Mouse (Mus musculus): Measurements from ENCODE around the gene Mrpl49.
"Not testable (repeated sequence)": the region's sequence is repeated elsewhere in the genome, so short reads cannot be mapped to it uniquely, and the experiment has no call there.

Gene Mrpl49

DNA sequence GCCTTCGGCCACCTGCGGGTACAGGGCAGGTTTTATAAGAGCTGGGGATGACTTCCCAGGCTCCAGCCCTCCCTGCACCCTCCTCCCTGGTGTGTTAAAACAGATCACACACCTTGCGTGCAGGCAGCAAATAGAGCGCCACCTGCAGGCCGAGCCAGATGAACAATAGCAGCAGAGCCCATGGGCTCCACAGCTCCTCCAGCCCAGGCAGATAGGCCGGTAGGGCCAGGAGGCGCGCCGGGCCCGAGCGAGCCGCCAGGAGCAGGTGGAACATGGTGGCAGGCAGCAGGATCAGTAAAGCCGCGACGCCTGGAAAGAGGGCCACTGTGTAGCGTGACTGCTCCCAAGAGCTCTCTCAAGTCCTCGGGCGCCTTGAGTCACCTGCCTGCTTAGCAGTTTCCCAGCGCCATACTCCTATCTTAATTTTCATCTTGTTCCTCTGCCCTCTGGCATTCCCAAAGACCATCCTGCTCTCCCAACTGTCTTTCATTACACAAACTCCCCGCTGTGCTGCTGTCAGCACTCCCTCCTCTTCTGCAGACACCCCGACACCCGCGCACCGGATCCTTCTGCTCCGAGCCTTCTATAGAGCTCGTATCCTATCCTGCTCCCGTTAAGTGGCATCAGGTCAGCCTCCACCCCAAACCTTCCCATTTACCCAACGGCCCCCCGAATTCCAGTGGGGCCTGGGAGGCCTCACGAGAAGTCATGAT, 9.6 kb upstream of the Mrpl49 start:
- DNase-seq (ENCODE audit: low spot score in 2 of 2), result peak in 1 of 2 experiments; percentile 86

GRCm38 (mm10) chr19:6066571-6066970, 9.0 kb upstream of the Mrpl49 start:
- DNase-seq (ENCODE audit: low spot score in 2 of 2), result no peak

DNA sequence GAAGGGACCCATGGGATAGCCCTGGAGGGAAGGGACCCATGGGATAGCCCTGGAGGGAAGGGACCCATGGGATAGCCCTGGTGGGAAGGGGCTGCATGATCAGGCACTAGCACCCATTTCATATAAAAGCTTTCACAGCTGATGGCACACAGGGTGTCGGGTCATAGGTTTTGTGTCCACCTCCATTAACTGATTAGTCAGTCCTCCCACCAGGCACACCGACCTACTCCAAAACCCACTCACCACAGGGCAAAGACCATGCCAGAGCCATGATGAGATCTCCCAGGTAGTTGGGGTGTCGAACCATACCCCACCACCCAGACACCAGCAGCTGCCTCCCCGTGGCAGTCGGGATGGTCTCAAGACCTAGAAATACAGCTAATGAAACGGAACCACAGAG, 5.5 kb upstream of the Mrpl49 start:
- DNase-seq (ENCODE audit: low spot score in 2 of 2), result no peak

DNA sequence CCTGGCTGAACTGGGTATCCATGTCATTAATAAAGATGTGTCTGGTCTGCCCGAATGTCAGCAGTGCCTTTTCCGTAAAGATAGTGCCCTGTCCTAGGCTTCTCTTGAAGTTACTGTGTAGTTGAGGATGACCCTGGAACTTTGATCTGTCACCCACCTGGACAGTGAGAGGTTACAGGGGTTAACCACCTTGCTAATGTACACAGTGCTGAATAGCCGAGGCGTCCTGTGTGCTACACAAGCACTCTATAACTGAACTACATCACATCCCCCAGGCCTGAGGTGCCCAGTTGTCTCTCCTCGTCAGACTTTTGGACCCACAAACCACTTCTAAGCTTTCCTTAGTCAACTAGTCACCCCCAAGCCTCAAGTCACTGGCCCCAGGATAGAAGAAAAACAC, 4.8 kb upstream of the Mrpl49 start:
- no peak for DNase-seq (ENCODE audit: low spot score in 2 of 2)

DNA sequence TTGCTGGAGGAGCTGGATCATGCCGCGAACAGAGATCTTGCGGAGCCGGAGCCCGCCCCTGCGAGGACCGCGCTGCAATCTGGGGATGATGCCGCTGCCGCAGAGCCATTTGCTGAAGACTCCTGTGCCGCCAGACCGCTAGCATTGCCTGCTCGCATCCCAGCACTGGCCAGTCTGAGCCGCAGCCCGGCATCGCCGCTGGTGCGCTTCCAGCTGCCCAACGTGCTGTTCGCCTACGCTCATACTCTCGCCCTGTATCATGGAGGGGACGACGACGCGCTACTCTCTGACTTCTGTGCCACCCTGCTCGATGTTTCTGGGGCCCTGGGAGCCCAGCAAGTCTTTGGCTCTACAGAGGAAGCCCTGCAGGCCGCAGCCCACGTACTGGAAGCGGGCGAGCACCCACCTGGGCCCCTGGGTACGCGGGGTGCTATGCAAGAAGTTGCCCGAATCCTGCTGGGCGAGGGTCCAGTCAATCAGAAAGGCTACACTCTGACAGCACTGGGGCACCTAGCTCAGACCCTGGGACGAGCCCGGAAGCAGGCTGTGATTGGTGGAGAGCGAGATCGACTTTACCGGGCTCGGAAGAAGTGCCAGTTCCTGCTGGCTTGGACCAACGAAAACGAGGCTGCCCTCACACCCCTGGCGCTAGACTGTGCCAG, 4.2 kb upstream of the Mrpl49 start:
- DNase-seq (ENCODE audit: low spot score in 2 of 2), result no peak

GRCm38 (mm10) chr19:6061021-6061533, 3.5 kb upstream of the Mrpl49 start, which contains the start of gene Znhit2:
Gene Znhit2, plus strand, starts transcription at chr19:6061192.
- DNase-seq (ENCODE audit: low spot score in 2 of 2), result peak; percentile 86 to 95

DNA sequence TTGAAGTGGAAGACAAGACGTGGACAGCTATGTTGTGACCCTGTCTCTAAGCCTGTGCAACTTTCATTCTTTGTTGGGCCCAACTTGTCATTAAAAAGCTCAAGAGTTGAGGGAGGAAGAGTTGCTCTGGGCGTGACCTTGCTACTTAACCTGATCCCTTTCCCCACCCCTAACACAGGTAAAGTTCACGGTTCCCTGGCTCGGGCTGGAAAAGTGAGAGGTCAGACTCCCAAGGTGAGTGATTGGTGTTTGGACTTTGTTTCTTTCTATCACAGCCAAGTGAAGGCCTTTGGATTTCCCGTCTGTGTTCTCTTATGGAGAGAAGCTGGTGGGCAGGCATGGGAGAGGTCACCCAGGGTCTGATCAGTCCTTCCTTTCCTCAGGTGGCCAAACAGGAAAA, 1.4 kb upstream of the Mrpl49 start:
- no peak for DNase-seq (ENCODE audit: low spot score in 2 of 2)

- no peak for DNase-seq (ENCODE audit: low spot score in 2 of 2)
These were observed 928 bp upstream of the Mrpl49 start for GRCm38 (mm10) chr19:6058513-6058912.

GRCm38 (mm10) chr19:6056696-6057095, 889 bp downstream of the Mrpl49 start:
- no peak for DNase-seq (ENCODE audit: low spot score in 2 of 2)

DNA sequence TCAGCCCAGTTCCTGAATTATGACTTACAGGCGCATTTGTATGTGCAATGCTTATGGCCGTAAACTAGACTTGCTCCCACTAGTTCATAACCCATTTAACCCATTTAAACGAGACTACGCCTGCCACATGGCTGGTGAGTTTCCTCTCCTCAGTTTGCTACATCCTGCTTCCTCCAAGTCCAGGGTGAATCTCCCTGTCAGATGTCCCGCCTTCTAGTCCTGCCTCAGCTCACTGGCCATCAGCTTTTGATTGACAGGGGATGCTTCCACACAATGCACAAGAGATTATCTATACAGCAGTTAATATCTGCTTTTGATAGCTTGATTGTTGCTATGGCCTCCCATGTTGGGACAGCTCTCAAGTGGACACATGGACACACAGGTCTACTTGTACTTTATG, 3.3 kb downstream of the Mrpl49 start:
- no peak for DNase-seq (ENCODE audit: low spot score in 2 of 2)

- DNase-seq (ENCODE audit: low spot score in 2 of 2), result no peak
These were observed 5.1 kb downstream of the Mrpl49 start for GRCm38 (mm10) chr19:6052516-6052915.

DNA sequence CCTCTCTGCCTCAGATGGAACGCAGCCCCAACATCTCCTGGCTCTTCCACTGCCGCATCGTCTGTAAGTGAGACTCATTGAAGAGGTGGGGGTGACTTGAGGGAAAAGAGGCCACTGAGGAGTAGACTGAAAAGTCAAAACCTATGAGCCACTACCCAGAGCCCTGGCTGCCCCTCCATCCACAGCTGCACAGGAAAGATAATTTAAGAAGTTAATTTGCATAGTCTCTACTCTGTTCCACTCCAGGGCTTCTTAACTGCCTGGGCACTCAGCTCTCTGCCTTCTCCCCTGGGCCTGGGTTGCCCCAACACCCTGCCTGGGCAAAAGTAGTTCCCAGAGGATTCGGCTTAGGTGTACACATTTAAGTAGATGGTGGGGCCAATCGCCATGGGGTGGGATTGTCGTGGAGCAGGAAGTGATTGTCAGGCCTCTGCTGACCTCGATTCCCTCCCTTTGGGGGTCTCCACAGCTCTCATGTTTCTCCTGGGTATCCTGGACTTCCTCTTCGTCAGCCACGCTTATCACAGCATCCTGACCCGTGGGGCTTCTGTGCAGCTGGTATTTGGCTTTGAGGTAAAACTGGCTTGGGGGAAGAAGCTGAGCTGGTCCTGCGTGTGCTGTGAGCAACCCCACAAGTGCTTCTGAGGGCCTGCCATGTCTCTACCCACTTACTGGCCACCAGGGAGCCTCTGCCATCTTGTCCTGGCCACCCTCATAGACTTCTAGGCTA, 8.7 kb downstream of the Mrpl49 start:
- DNase-seq (ENCODE audit: low spot score in 2 of 2), result no peak

- DNase-seq (ENCODE audit: low spot score in 2 of 2), result no peak
These were observed 9.8 kb downstream of the Mrpl49 start for GRCm38 (mm10) chr19:6047899-6048166.

DNA sequence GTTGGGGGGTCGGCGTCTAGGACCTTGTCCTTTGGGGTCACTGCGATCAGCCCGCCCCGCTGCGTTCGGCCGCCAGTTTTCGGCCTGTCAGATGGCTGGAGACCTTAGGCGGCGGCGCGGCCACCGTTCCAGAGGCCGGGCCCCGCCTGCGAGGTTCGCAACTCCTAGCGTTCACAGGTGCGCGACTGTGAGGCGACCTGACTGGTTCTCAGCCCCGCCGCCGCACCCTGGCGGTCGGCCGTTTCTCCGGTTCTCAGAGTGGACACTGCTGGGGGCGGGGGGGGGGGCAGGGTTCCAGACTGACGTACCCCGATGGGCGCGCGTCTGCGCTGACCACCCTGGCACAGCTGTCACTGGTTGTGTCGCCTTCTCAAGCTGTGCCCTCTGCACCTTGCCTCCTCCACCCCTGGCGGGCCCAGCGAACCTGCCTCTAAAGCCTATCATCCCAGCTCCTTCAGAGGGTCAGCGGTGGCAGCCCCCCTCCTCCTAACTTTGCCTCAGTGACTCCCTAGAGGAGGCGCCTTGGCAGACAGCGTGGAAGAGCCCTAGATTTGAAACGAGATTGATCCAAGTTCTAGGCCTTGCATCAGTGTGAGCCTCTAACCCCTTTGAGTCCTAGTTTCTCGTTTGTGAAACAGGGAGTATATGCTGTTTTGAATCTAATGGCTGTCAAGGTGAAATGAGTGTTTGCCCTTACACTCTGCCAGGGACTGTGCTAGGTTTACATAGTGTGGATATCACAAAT, 10.3 kb downstream of the Mrpl49 start:
- DNase-seq (ENCODE audit: low spot score in 2 of 2), result no peak

DNA sequence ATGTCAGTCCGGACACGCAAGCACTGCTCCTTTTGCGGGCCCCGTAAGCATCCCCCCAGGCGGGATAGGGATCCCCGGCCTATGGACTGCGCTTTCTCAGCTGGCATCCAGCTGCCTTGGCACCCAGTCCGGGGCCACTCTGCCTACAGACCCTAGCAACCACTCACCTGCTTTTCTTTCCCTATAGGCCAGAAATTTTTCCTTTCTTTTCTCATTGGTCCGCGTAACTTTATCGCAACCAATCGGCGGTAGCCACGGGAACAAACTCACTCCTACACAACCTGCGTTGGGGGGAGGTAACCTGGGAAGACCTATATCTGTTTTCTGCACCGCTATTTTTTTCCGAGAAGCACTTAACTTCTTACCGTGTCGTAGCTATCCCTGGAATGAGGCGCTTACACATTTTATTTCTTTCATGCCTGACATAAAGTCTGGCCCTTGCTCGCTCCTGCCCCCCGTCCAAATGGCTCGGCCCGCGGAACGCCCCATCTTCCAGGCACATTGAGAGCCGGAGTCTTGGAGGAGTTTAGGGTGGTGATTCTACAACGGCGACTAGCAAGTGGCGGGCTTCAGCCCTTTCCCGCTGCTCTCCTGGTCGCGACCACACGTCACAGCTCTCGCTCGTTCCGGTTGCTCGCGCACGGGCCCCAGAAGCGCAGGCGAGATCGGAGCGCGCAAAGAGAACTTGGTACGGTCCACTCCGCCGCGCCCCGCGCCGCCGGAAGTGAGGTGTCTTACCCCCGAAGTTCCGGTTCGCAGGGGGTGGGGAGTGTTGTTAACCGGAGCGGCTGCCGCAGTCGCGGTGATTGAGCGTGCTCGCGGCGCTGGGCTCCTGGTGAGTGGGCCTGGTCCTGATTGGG, 11.1 kb downstream of the Mrpl49 start, which contains the start of gene Syvn1:
TSS of gene Syvn1 (plus strand) at position 283 of the 860 bp plus-strand sequence.
- DNase-seq (ENCODE audit: low spot score in 2 of 2), result peak; percentile 90 to 94

- no peak for DNase-seq (ENCODE audit: low spot score in 2 of 2)
These were observed 12.0 kb downstream of the Mrpl49 start for GRCm38 (mm10) chr19:6045366-6046293.

GRCm38 (mm10) chr19:6044102-6044501, 13.5 kb downstream of the Mrpl49 start:
- DNase-seq (ENCODE audit: low spot score in 2 of 2), result not testable (repeated sequence)

DNA sequence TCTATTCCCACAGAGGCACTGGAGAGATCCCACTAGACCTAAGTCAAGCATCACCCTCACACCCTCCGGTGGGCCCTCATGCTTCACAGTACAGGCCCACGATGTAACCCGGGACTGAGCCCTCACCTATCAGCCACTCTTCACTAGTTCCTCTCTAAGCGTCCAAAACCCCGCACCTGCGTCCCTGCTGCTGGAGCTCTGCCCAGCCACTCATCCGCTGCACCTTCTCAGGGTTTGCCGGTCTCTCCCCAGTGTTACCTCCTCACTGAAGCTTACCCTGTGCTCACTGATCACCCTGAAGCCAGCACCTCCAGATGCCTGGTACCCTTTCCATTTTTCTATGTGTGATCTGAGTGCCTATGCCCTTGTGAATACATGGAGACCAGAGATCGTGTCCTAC, 15.3 kb downstream of the Mrpl49 start:
- no peak for DNase-seq (ENCODE audit: low spot score in 2 of 2)

- DNase-seq (ENCODE audit: low spot score in 2 of 2), result no peak
These were observed 17.6 kb downstream of the Mrpl49 start for GRCm38 (mm10) chr19:6040002-6040401.

DNA sequence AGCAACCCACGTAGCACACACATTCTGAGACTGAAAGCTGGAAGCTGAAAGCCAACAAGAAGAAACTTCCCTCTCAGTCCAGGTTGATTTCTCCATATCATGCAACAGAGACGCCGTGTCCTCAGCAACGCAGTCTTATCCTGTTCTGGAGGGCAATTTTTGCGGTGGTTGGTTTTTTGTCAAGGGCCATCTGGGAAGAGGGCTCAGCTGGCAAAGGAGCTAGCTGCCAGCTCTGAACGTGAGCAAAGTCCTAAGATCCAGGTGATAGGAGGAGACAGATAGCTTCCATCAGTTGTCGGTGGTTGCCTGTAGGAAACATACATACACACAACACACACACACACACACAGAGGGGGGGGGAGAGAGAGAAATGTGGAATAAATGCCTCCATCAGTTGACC, 19.3 kb downstream of the Mrpl49 start:
- no peak for DNase-seq (ENCODE audit: low spot score in 2 of 2)
